Mouse (Mus musculus): ENCODE results near the gene Olfr887. TPM values are rescaled to one million over a fixed set of nuclear protein-coding genes. Genes with fewer than 3 reads are reported as not detected.

Olfr887 gene
- not detected for polyA plus RNA-seq (2017; shearing (Covaris generic))

GRCm38 (mm10) chr9:38083772-38084171 is at the start of gene Olfr887:
Gene Olfr887, plus strand, starts transcription at chr9:38084072.

GRCm38 (mm10) chr9:38046255-38046654 is 37.6 kb upstream of the Olfr887 start, which contains the start of gene Olfr884:
Gene Olfr884, plus strand, starts transcription at chr9:38046555.

GRCm38 (mm10) chr9:38061022-38061421 is 22.9 kb upstream of the Olfr887 start, which contains the start of gene Olfr885:
Gene Olfr885, plus strand, starts transcription at chr9:38061322.

GRCm38 (mm10) chr9:38107828-38108227 is 24.0 kb downstream of the Olfr887 start, which contains the start of gene Olfr888:
Gene Olfr888, plus strand, starts transcription at chr9:38108128.

GRCm38 (mm10) chr9:38114898-38115297 is 31.0 kb downstream of the Olfr887 start, which contains the start of gene Olfr889:
Gene Olfr889, plus strand, starts transcription at chr9:38115198.

Other genes with a start within 250 kb of the Olfr887 start
- gene Olfr877, start 229.8 kb upstream of the Olfr887 start, polyA plus RNA-seq (2017; shearing (Covaris generic)), result not detected
- gene Olfr145, start 187.3 kb upstream of the Olfr887 start, polyA plus RNA-seq (2017; shearing (Covaris generic)), result 0.04 TPM
- gene Olfr878, start 166.2 kb upstream of the Olfr887 start, polyA plus RNA-seq (2017; shearing (Covaris generic)), result not detected
- 0.06 TPM for gene Olfr881, start 92.2 kb upstream of the Olfr887 start, polyA plus RNA-seq (2017; shearing (Covaris generic))
- gene Olfr883, start 58.3 kb upstream of the Olfr887 start, polyA plus RNA-seq (2017; shearing (Covaris generic)), result not detected
- gene Olfr884, start 37.5 kb upstream of the Olfr887 start, polyA plus RNA-seq (2017; shearing (Covaris generic)), result not detected
- gene Olfr885, start 22.8 kb upstream of the Olfr887 start, polyA plus RNA-seq (2017; shearing (Covaris generic)), result not detected
- not detected for gene Olfr888, start 24.1 kb downstream of the Olfr887 start, polyA plus RNA-seq (2017; shearing (Covaris generic))
- gene Olfr889, start 31.1 kb downstream of the Olfr887 start, polyA plus RNA-seq (2017; shearing (Covaris generic)), result not detected
- gene Olfr890, start 58.4 kb downstream of the Olfr887 start, polyA plus RNA-seq (2017; shearing (Covaris generic)), result 0.10 TPM
- gene Olfr891, start 96.7 kb downstream of the Olfr887 start, polyA plus RNA-seq (2017; shearing (Covaris generic)), result not detected
- gene Olfr893, start 124.3 kb downstream of the Olfr887 start, polyA plus RNA-seq (2017; shearing (Covaris generic)), result not detected
- gene Olfr894, start 134.0 kb downstream of the Olfr887 start, polyA plus RNA-seq (2017; shearing (Covaris generic)), result not detected
- not detected for gene Olfr143, start 168.7 kb downstream of the Olfr887 start, polyA plus RNA-seq (2017; shearing (Covaris generic))
- not detected for gene Olfr895, start 183.8 kb downstream of the Olfr887 start, polyA plus RNA-seq (2017; shearing (Covaris generic))
- not detected for gene Olfr896-ps1, start 207.0 kb downstream of the Olfr887 start, polyA plus RNA-seq (2017; shearing (Covaris generic))
- gene Olfr25, start 245.0 kb downstream of the Olfr887 start, polyA plus RNA-seq (2017; shearing (Covaris generic)), result not detected